Mouse (Mus musculus): Measurements from ENCODE around the gene Fgfr2.
A peak's percentile ranks its signal among the peaks of the same experiment; 100 is the strongest.

The Fgfr2 gene

DNA sequence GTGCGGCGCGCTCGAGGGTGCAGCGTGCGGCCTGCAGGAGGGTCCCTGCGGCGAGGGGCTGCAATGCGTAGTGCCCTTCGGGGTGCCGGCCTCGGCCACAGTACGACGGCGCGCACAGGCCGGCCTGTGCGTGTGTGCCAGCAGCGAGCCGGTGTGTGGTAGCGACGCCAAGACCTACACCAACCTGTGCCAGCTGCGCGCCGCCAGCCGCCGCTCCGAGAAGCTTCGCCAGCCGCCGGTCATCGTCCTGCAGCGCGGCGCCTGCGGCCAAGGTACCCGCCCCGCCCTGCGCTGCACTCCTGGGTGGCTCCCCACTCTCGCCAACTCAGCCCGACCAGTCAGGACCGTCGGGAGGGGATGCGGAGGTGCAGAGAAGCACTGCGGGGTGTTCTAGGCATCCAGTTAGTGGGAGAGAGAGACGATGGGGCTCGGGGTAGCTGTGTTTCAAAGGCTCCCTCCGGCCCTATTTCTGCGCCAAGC, 2186.6 kb downstream of the Fgfr2 start:
- DNase-seq (ENCODE audit: inconsistent age in 2 of 2, low spot score in 1 of 2), result peak; percentile 59 to 75

DNA sequence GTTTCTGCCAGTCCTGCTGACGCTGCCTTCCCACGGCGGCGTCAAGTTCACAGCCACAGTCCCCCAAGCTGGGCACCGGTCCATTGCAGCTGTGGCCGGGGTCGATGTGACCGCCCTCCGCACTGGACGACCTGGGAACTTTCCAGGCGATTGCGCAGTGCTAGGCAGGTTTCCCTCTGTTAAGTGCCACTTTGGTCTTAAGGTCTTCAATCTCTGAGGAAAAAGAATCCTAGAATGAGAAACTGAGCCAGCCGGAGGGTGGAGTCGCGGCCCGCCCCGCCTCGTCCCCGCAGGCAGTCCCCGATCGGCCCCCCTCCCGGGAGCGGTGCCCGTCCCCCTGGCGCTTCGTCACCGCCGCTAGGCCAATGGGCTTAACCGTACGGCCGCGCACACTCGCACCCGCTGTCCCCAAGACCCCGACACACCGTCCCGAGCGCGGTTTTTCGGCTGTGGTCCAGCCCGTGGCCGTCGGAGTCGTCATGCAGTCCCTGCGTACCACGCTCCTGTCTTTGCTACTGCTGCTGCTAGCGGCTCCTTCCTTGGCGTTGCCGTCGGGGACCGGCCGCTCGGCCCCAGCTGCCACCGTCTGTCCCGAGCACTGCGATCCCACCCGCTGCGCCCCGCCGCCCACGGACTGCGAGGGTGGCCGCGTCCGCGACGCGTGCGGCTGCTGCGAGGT, 2187.2 kb downstream of the Fgfr2 start, which contains the start of gene Htra1:
Gene Htra1 (plus strand): TSS at position 319 of the 679 bp plus-strand sequence.
- peak; percentile 89 to 94 for DNase-seq (ENCODE audit: inconsistent age in 2 of 2, low spot score in 1 of 2)

DNA sequence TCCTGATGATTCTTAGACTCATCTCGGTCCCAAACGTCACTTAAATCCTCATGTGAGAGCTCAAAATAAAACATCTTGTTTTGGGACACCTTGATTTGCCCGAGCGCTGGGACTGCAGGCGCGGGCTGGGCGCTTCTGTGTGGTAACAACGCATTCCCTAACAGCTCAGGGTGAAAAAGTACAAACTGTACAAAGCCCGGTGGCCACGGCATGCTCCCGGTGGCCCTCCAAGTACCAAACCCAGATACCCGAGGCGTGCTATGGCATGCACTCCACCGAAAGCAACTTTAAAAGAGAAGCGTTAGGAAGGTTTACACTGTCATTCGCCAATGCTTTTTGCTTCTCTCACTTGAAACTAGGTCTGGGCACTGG, 2187.7 kb downstream of the Fgfr2 start:
- DNase-seq (ENCODE audit: inconsistent age in 2 of 2, low spot score in 1 of 2), result no peak

DNA sequence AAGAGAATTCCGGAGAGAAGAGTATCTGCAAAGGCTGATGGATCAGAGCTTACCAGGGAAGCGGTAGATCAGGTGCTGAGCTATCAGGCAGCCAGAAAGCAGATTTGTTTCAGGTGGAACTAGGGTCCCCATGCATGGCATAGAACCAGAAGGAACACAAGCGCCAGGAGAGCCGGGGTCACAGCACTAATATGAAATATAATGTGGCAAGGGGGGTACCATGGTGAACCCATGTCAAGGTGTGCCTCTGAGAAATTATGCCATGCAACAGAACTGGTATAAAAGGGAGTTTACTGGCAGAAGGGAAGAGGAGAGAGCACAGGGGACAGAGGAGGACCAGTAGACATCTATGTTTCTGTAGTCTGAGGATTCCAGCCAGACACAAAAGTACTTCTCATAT, 2188.5 kb downstream of the Fgfr2 start:
- no peak for DNase-seq (ENCODE audit: inconsistent age in 2 of 2, low spot score in 1 of 2)

DNA sequence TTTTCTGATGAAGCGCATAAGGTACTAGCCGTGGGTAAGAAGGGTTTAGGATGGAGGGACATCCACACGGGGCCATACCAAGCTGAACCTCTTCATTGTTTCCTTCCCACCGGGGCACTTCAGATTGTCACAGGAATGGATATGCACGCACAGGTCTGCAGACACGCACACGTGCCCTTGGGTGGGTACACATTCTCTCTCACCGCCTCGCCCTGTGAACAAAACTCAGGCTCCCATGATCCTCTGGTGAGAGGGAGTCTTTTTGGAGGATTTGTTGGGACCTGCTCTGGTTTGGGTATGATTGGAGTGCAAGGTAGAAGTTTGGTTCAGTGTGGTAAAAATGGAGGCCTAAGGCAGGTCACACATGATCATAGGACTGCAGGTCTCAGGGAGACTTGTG, 2190.2 kb downstream of the Fgfr2 start:
- DNase-seq (ENCODE audit: inconsistent age in 2 of 2, low spot score in 1 of 2), result no peak

DNA sequence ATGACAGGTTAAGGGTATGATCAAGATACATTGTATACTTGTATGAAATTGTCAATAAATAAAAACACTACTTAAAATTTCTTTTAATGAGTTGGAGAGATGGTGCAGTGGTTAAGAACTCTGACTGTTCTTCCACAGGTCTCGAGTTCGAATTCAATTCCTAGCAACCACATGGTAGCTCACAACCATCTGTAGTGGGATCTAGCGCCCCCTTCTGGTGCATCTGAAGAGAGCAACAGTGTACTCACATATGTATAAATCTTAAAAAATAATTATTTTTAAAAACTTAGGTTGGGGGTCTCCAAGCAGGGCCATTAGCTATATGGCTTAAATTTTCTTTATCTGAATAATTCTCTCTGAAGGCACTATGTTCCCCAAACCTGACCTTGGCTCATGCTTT, 2192.7 kb downstream of the Fgfr2 start:
- DNase-seq (ENCODE audit: inconsistent age in 2 of 2, low spot score in 1 of 2), result no peak

DNA sequence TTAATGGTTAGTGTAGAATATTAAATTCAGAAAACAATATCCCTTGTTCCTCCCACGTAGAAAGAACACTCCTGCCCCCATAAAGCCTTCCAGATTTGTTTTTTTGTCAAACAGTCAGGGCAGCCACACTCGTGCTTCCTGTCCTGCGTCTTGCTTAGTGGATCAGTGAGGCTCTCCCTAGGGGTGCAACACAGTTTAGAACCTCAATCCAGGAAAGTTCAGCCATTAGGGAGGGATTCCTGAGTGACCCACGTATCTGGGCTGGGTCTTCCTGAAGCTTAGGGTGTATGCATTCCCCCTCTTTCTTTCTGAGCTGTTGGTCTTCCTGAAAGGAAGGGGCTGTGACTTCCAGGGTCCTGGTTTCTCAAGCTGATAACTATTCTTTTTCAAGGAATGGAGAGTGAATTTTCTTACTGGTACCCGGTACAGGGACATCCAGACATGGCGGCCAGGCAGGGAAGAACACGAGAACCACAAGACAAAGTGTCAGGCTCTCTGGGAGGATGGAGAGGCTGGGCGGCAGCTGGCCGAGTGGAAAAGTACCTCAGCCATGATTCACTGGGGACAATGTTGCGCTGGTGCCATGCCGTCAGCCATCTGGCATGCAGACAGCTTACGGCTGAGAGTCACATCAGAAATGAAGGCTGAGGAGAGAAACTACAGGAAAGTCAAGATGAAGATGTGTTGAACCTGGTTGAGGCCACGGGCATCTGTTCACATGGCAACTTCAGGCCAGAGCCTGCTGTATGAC, 2200.0 kb downstream of the Fgfr2 start:
- peak; percentile 80 to 87 for DNase-seq (ENCODE audit: inconsistent age in 2 of 2, low spot score in 1 of 2)

DNA sequence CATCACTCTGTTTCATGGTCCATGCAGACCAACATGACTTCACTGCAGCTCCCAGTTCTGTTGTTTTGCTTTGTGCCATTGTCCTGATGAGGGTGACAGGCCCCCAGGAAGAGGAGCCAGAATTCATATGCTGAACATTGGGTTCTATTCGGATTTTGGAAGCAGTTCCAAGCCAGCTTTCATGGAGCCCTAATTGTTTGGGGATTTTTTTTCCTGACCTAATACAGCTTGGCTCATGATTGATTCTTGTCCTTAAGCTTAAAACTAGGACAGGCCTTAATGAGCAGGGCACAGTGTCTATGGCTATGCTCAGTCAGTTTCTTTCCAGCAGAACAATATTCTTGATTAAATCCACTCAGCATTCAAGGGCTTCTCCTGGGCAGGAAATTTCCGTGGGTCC, 2204.9 kb downstream of the Fgfr2 start:
- no peak for DNase-seq (ENCODE audit: inconsistent age in 2 of 2, low spot score in 1 of 2)

DNA sequence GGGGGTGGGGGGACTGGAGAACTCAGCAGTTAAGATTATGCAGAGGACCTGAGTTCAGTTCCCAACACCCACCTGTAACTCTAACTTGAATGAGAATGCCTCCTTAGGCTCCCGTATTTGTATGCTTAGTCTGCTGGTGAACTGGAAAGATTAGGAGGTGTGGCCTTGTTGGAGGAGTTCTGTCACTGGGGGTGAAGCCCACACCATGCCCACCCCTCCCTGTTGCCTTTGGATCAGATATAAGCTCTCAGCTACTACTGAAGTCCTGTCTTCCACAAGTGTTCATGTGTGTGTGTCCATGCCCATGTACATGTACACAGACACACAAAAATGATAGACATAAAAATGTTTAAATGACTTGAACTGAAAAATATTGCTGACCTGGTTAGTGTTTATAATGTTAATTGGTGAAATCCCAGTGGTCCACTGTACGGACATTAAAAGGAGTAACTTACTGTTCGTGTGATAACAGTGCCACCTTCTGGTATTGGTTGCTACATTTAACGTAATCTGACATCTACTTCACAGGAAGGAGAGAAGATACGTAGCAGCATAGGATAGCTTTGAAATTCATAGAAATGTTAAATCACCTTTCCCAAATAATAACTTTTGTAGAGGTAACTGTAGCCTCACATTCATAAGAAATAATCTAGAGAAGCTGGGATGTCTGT, 2208.3 kb downstream of the Fgfr2 start:
- peak in 1 of 2 experiments; percentile 86 for DNase-seq (ENCODE audit: inconsistent age in 2 of 2, low spot score in 1 of 2)

DNA sequence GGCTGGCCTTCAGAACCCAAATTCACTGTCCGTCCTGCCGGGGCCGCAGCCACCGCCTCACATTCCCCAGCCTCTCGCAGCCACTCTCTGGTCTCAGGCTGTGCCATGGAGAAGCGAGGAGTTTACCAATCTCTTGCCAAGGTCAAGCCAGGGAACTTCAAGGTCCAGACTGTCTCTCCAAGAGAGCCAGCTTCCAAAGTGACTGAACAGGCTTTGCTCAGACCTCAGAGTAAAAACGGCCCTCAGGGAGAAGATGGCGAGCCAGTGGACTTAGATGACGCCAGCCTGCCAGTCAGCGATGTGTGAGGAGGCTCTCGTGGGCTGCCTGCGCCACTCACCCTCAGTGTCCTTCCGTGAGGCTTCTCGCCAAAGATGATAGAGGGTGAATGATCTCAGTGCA, 2212.3 kb downstream of the Fgfr2 start:
- DNase-seq (ENCODE audit: inconsistent age in 2 of 2, low spot score in 1 of 2), result peak; percentile 81 to 92

DNA sequence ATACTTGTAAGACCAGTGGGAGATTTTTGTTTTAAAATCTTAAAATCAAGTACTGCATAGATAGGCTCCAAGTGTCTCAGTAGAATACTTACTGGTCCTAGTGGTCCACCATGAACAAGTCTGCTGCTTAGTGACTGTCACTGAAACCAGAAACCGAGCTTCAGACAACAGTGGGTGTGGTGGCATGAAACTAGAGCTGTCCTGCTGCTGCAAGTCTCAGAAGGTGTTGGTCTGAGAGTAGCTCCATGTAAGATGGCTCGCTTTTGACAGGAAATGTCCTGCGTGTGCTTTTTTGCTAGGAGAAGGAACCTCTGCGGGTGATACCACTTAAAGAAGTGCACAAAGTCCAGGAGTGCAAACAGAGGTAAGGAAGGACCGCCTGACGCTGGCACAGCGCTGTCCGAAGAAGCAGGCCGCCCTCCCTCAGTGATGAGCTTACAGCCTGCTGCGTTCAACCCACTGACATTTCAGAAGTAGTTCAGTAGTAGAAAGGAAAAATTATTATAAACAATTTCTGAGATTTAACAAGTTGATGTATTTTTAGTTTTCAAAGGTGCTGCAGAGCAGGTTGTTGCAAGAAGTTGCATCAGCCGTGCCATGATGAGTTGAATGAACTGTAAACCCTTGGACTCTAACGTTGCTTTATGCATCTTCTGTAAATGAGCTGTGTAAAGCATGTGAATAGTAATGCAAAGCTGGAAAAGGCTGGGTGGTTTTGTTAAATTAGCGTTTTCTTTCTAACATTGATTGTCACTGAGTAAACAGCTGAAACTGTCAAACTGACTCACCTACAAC, 2218.4 kb downstream of the Fgfr2 start:
- peak in 1 of 2 experiments; percentile 9 for DNase-seq (ENCODE audit: inconsistent age in 2 of 2, low spot score in 1 of 2)

DNA sequence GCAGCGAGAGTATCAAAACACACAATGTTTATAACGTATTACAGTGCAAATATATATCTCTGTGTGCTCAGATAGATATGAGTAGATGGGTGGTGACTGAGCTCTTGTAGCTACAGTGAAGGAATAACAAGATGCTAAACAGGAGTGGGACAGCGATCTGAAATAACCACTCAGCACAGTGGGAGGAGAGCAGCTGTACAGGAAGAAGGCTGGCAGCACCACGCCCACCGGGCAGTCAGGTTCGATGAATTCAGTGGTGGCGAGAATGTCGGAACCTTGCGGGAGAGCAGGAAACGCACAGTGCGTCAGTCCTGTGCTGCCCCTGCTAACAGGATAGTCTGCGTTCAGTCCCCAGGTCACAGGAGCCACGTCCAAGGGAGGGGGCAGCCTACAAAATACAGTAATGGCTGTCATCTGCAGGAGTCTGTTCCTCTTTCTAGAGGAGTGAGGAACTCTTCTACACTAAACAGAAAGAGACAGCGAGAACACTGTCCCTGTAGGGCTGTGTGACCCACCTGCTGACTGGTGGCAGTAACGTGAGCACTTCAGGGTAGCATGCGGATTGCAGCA, 2219.6 kb downstream of the Fgfr2 start:
- DNase-seq (ENCODE audit: inconsistent age in 2 of 2, low spot score in 1 of 2), result no peak

DNA sequence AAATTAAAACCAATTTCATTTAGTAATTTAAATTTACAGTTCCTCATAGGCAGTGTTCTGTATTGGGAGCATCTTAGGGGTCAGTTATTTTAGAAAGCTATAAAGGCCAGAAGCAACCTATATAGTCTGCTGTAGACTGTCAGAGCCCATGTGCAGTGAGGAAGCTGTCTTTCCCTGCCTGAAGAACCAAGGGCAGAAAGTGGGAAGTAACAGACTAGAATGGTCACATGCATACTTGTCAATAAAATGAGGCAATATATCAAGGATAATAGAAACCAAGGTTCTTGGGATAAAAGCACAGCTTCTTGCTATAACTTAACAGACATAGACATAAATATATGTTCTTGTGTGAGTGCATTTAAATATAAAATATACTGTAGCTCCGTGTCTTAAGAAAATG, 2220.2 kb downstream of the Fgfr2 start:
- DNase-seq (ENCODE audit: inconsistent age in 2 of 2, low spot score in 1 of 2), result no peak

DNA sequence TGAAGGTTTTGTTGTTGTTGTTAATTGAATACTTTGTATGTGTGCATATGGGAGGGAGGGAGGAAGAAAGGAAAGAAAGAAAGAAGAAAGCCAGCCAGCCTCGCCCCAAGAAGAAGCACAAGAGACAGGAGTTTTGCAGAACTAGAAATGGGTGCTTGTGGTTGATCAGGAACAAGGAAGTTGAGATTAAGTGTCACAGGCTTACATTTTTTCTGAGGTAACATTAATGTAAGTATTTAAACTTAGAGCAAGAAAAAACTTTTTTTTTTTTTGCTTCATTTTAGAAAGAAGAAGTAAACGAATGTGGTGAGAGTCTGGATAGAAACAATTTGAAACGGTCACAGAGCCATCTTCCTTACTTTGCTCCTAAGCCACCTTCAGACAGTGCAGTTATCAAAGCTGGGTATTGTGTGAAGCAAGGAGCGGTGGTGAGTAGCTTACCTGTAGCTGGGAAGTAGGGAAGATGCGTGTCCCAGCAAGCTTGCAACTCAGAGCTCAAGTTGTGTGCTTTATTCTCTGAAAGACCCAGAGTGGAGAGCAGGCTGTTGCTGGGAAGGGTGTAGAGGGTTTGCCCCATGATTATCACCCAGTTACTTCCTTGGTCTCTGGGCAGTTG, 2222.8 kb downstream of the Fgfr2 start:
- no peak for DNase-seq (ENCODE audit: inconsistent age in 2 of 2, low spot score in 1 of 2)

DNA sequence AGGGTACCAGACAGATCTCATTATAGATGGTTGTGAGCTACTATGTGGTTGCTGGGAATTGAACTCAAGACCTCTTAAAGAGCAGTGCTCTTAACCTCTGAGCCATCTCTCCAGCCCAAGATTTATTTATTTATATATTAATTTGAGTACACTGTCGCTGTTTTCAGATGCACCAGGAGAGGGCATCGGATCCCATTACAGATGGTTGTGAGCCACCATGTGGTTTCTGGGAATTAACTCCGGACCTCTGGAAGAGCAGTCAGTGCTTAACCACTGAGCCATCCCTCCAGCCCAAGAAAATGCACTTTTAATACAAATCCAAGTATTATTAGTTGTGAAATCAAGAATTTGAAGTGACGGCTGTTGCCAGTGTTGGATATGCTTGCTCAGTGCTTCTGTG, 2224.8 kb downstream of the Fgfr2 start:
- peak in 1 of 2 experiments; percentile 71 for DNase-seq (ENCODE audit: inconsistent age in 2 of 2, low spot score in 1 of 2)

DNA sequence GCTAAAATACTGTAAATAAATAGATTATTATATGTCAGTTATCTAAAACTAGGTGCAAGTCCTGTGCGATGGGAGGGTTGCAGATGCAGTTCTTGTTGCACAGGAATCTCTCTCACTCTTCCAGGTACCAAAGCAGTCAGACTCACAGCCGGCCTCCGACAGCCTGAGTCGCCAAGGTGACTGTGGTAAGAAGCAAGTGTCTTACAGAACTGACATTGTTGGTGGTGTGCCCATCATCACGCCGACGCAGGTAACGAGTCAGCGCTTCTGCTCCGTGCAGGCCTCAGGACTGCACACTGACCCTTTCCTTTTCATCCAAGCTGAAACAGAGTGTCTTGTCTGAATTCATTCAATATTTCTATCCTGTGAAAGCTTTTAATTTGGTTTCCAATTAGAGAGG, 2225.9 kb downstream of the Fgfr2 start:
- DNase-seq (ENCODE audit: inconsistent age in 2 of 2, low spot score in 1 of 2), result no peak

DNA sequence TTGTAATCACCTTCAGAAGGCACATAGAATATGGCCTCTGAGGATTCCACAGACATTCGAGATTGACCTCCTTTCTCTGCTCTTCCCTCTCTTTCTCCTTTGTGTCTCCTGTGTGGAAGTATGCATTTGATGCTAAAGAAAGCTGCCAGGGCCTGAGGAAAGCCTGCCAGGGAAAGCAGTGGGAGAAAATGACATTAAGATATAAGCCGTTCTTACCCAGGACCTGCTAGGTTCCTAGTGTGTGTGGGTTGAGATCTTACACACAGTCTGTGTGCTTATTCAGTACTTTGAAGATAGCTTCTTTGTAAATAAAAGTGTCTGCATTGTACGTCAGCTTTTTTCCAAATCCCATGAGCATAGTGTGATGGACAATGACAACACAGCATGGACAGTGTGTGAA, 2227.1 kb downstream of the Fgfr2 start:
- DNase-seq (ENCODE audit: inconsistent age in 2 of 2, low spot score in 1 of 2), result no peak

DNA sequence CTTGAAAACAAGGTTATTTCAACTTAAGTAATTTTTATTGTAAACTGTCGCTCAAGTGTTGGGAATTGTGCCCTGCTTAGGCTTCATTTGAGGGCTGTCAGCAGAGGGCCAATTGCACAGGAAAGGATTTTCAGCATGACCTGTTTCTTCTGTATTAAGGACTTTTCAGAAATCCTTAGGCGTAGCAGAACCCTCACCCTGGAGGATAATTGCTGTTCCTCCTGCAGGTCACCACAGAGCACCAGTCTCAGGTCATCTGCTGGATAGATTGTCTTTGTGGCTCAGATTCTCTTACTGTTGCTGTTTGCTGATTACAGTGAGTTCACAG, 2227.6 kb downstream of the Fgfr2 start:
- DNase-seq (ENCODE audit: inconsistent age in 2 of 2, low spot score in 1 of 2), result no peak

DNA sequence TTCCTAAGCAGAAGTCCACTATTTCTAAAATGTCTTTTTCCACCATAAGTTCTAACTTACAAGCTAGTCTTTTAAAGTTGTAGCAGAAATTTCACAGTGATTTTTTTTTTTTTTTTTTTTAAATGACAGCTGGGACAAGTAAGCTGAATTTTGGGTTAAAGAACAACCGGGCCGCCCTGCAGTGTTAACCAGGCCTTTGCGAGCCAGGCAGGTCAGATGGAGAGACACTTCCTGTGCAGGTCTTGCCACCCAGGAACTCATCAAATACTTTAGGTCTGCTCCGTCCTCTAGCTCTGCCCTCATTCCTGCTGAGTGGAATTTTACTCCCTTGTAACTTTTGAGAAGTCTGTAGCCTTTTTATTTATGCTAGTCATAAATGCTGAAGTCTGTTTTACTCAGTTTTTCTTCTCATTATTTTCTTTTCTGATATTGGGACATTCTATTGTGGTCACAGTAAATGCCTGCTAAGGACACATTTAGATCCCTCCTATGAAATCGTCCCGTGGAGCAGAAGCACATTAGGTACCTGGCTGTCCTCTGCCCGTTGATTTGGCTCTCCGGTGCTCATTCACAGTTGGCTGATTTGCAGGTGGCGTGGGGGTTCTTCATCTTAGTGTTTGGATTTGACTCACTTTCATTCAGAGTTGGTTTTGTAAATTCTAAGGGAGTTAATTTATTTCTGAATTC, 2228.1 kb downstream of the Fgfr2 start:
- DNase-seq (ENCODE audit: inconsistent age in 2 of 2, low spot score in 1 of 2), result no peak

DNA sequence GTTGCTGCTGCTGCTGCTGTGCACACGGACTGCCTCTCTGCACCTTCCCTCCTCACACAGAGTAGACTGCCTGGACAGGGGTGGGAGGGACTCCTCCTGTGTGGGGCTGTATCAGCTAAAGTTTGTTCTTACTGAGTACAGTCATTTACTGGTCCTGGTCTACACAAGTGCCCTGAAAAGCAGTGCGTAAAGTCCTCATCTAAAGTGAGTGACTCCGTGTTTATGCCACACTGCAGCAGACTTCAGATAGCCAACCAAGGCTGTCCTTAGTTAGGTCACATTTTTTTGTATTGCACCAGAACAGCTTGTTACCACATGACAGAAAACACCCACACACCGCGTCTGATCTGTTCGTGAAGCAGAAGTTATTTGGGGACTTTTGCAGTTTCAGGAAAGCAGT, 2230.2 kb downstream of the Fgfr2 start:
- DNase-seq (ENCODE audit: inconsistent age in 2 of 2, low spot score in 1 of 2), result peak in 1 of 2 experiments; percentile 65
